Mouse (Mus musculus) lung, adult 2 months (tissue): ENCODE results near the gene Mertk. TPM values are rescaled to one million over a fixed set of nuclear protein-coding genes. Genes with fewer than 3 reads are reported as not detected.
"Not testable (repeated sequence)": the region's sequence is repeated elsewhere in the genome, so short reads cannot be mapped to it uniquely, and the experiment has no call there.

Source experiments
- DNase-seq: peaks from one replicate; pipeline ENCODE4 v3.0.0; 2022
- H3K4me1 ChIP-seq: fragments of 200-500 bp; 2 replicates; pipeline ENCODE4 v1.6.1; 2011; ENCODE audit warnings: low read length; ENCODE audit not compliant: control insufficient read depth, insufficient read depth
- H3K4me3 ChIP-seq: fragments of 200-500 bp; replicated peaks from 2 replicates; pipeline ENCODE3; 2011; ENCODE audit warnings: low read depth, mild to moderate bottlenecking, control low read depth, low read length; ENCODE audit errors: extremely low read depth
- CTCF ChIP-seq: fragments of 200-500 bp; IDR thresholded peaks from 2 replicates; pipeline ENCODE4 v1.5.1; 2011; ENCODE audit warnings: mild to moderate bottlenecking, low read length, control low read depth; ENCODE audit not compliant: insufficient read depth
- POLR2A ChIP-seq: fragments of 200-500 bp; IDR thresholded peaks from 2 replicates; pipeline ENCODE4 v1.6.1; 2011; ENCODE audit warnings: low read depth, mild to moderate bottlenecking, control low read depth, low read length, borderline replicate concordance; ENCODE audit errors: extremely low read depth
- WGBS: fragments of 180-500 bp; shearing (Covaris S2); methylation state at CpG from one replicate; pipeline ENCODE4 v1.1.7; 2018; 5-methylcytosine and 5-hydroxymethylcytosine counted together
- polyA plus RNA-seq: library from polyadenylated mRNA; depleted of rRNA; stranded (reverse); fragments of >200 nt; gene quantifications from 2 replicates; pipeline ENCODE4 v1.2.3, GENCODE M21; 2012; rRNA removed

Gene Mertk
- 9.9 and 12.6 TPM in 2 replicates for polyA plus RNA-seq

DNA sequence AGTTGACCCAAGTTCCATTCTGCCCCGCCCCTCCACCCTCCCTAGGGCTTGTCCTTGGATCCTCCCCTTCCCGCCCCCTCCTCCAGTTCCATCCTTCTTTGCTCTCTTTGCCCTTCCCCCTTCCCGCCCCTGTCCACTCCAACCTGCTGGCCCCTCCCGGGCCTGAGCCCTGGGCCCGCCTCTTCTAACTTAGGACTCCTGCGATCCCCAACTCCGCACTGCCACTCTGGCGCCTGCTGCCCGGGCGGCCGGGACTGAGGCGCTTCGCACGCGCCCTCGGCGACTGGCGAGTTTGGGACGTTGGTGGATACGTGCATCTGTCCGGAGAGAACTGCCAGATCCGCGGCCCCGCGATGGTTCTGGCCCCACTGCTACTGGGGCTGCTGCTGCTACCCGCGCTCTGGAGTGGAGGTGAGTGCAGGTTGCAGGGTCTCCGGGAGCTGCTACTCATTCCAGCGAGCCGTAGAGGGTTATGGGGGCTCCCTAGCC is at the start of gene Mertk:
Mertk (plus strand) TSS at position 264 of the 489 bp plus-strand sequence.
- WGBS: 1% methylated on average over 29 of the region's 30 CpGs
- DNase-seq: peak; percentile 88
- TF ChIP-seq POLR2A (peak; percentile 96), CTCF (no peak)

DNA sequence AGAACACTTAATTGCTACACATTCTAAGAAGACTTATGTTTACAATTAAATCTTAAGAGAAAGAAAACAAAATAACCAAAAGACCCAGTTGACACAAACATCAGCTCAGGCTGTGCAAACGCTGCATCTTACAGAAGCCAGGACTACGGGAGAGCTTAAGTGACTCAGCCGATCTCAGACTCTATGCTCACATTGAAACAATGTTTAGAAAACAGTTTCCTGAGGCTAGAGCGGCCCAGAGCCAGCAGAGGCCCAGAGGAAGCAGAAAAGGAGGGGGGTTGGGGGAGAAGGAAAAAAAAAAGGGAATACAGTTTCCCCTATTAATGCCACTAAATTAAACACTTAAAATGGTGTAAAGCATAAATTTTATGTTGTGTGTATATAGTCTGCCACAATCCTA is 18.1 kb upstream of the Mertk start:
- WGBS: 36% methylated on average over 4 of the region's 4 CpGs
- DNase-seq: no peak

More for the DNA sequence above, at the start of gene Mertk:
- peak within 1 kb of the TSS; percentile 68 for H3K4me3 ChIP-seq
- H3K4me1 ChIP-seq: no peaks in the 10 kb centered on the region

DNA sequence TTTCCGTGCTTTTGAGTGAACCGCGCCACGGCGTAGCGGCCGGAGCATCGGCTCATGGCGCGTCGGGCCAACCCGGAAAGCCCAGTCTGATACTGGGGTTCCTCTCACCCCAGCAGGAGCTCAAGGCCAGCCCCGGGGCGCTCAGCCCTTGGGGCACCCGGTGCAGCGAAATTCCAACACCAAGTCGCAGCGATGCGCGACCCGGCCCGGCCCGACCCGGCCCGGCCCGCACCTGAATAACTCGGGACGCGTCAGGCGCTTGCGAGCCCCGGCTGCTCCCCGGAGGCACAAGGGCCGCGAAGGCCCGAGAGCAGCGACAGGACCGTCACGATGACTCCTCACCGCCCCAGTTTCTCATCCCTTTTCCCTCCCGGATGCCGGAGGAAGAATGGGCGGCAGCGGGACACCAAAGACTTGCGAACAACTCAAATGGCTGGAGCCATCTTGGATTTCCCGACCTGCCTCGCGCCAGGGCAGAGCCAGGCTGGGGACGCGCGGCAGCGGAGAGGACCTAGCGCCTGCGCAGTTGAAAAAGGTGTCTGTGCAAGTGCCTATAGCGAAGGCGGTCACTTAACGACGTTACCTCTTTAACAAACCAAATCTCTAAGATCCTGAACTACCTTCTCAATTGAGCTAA is 11.7 kb upstream of the Mertk start, which contains the start of gene Anapc1:
Anapc1 (minus strand) TSS at position 471 of the 637 bp plus-strand sequence.
- peak; percentile 91; the same call in 1 of the 2 replicates for TF ChIP-seq POLR2A
- no peak for TF ChIP-seq CTCF
- DNase-seq: peak; percentile 82
- peaks cover 3% of the 10 kb centered on the region; the same call in 1 of the 2 replicates for H3K4me1 ChIP-seq
- peak within 1 kb of the TSS; percentile 99 for H3K4me3 ChIP-seq
- under 1% methylated on average over 58 of the region's 58 CpGs for WGBS

More for the DNA sequence above, 18.1 kb upstream of the Mertk start:
- Histone ChIP-seq H3K4me1 (peaks cover 2% of the 10 kb centered on the region; the same call in 1 of the 2 replicates), H3K4me3 (no peak overlapping the region)
- TF ChIP-seq CTCF (no peak), POLR2A (no peak)

DNA sequence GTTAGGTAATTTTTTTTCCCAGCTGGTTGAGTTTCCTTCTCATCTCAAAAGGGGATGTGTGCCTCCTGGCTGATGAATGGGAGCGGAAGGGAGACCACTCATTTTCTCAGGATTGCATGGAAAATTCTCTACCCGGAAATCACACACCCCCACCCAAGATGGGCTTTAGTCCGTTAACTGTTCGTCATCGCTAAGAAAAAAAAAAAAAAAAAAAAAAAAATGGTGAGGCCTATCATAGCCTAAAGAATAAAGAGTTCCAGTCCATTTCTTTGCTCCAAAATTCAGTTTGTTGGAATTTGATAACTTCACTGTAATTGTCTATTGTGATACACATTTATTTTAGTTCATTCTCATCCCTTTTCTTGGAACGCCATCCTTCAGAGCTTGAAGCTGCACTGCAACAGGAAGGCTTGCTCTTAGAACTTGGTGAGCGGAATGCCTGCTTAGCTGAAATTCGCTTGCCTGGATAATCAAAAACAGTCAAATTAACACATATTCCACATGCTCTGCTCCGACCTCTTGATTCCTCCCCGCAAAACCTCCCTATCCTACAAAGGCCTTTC is 11.1 kb upstream of the Mertk start:
- H3K4me3 ChIP-seq: peak overlapping the region; percentile 99
- peaks cover 3% of the 10 kb centered on the region; the same call in 1 of the 2 replicates for H3K4me1 ChIP-seq
- TF ChIP-seq CTCF (no peak), POLR2A (no peak)
- WGBS: 43% methylated on average over 10 of the region's 10 CpGs
- no peak for DNase-seq

DNA sequence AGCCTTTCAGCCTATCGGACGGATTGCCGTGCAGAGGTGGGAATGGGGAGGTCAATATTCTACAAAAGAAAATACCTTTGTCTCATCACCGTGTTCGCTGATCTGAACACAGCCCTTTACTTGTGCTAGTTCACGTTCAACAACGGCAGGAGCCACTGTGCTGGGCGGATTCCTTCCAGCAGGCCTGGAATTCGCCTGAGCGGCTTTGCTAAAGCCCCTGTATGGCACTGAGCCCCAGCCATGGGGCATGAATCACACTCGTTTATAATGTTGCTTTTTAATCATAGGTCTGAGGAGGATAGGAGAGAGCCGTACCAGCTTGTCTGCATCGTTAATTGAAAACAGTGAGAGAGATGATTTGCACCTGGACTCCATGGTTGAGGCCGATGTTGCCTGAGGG is 6.4 kb upstream of the Mertk start:
- Histone ChIP-seq H3K4me3 (no peak overlapping the region), H3K4me1 (no peaks in the 10 kb centered on the region)
- TF ChIP-seq POLR2A (no peak), CTCF (no peak)
- WGBS: 73% methylated on average over 14 of the region's 14 CpGs
- DNase-seq: no peak

DNA sequence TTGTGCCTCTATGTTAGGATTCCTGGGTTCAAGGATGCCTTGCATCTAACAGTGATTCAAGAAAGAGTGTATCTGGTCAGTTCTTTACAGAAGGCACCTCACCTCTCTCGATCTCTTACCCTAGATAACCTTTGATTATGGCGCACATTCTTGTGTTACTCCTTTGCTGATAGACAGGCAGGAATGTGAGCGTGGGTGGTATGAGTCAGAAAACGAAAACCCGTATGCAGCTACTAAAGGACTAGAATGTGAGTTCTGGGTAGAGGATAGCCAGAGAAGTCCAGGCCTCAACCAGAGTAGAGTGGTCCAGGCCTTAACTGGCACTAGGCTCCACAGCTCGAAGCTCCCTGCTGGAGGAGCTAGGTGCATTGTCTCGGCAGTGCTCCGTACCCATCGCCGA is 6.0 kb upstream of the Mertk start:
- H3K4me3 ChIP-seq: no peak overlapping the region
- DNase-seq: no peak
- no peaks in the 10 kb centered on the region for H3K4me1 ChIP-seq
- WGBS: 81% methylated on average over 10 of the region's 10 CpGs
- no peak for TF ChIP-seq POLR2A
- no peak for TF ChIP-seq CTCF

DNA sequence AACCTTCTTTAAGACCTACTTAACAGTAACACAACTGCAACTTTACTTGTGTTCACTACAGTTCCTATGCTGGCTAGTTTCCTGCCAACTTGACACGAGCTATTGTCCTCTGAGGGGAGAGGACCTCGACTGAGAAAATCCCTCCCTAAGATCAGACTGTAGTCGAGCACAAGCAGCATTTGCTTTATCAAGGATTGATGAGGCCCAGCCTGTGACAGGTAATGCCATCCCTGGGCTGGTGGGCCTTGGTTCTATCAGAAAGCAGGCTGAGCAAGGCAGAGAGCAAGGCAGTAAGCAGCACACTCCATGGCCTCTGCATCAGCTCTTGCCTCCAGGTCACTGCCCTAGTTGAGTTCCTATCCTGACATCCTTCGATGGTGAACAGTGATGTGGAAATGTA is 5.5 kb upstream of the Mertk start:
- Histone ChIP-seq H3K4me3 (no peak overlapping the region), H3K4me1 (no peaks in the 10 kb centered on the region)
- DNase-seq: no peak
- no peak for TF ChIP-seq CTCF
- no peak for TF ChIP-seq POLR2A
- WGBS: 57% methylated on average over 4 of the region's 4 CpGs

DNA sequence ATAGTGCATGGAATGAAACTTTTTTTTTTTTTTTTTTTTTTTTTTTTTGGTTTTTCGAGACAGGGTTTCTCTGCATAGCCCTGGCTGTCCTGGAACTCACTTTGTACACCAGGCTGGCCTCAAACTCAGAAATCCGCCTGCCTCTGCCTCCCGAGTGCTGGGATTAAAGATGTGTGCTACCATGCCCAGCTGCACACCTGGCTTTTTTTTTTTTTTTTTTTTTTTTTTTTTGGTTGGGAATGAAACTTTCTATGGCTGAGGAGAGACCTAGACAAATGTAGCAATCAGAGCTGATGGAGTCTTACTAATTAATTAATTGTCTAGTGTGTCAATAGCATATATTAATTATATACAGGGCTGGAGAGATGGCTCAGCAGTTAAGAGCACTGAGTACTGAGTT is 4.9 kb upstream of the Mertk start:
- DNase-seq, H3K4me1 ChIP-seq, H3K4me3 ChIP-seq: not testable (repeated sequence)
- 86% methylated on average over 3 of the region's 3 CpGs for WGBS

DNA sequence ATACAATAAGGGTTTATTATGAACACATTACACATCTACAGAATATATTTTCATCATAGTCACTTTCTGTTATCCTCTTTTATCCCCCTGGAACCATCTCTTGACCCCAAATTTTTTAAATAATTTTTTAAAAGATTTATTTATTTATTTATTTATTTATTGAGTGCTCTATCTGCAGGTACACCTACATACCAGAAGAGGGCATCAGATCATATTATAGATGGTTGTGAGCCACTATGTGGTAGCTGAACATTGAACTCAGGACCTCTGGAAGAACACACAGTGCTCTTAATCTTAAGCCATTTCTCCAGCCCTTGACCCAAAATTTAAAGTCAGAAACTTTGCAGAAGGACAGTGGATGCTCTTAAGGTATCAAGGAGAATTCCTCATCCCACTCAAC is 4.2 kb upstream of the Mertk start:
- Histone ChIP-seq H3K4me3 (no peak overlapping the region), H3K4me1 (no peaks in the 10 kb centered on the region)
- TF ChIP-seq CTCF (no peak), POLR2A (no peak)
- no peak for DNase-seq

DNA sequence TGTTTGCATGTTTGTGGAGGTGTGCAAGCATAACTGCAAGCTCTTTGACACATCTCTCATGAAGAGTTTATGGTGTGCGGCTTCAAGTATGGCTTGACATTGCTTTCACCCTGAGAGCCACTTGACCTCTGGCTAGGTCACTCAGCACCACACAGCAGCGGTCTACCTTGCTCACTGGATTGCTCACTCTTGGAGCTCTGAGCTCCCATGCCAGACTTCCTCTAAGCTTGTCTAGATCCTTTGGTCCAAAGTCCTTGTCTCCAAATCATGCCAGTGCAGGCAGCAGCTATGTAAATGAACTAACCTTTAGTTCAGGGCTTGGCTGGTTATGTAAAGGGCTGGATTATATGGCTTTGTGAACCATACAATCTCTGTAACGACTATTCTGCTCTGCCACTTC is 2.3 kb upstream of the Mertk start:
- 58% methylated on average over 3 of the region's 3 CpGs for WGBS
- DNase-seq: no peak
- H3K4me3 ChIP-seq: no peak overlapping the region
- TF ChIP-seq POLR2A: no peak
- no peak for TF ChIP-seq CTCF
- H3K4me1 ChIP-seq: no peaks in the 10 kb centered on the region

DNA sequence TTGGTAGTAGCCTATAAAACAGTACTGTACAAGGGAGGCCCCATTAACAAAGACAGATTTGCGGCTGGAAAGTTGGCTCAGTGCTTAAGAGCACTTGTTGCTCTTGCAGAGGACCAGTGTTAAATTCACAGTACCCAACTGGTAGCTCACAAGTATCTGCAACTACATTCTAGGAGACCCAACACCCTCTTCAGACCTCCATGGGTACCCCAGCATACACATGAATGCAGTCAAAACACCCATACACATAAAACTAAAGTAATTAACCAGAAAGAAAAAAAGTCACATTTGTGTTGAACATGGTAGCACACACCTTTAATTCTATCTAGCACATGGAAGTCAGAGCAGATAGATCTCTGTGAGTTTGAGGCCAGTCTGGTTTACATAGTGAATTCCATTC is 1.7 kb upstream of the Mertk start:
- no peak for DNase-seq
- Histone ChIP-seq H3K4me1 (no peaks in the 10 kb centered on the region), H3K4me3 (no peak overlapping the region)
- TF ChIP-seq POLR2A (no peak), CTCF (no peak)
- 84% methylated on average over 1 of the region's 1 CpGs for WGBS
